Mouse (Mus musculus): ENCODE data around the gene Btn2a2. TPM values are rescaled to one million over a fixed set of nuclear protein-coding genes. Genes with fewer than 3 reads are reported as not detected.

Btn2a2 gene
- polyA plus RNA-seq, 1 experiment, result not detected

GRCm38 (mm10) chr13:23432562-23433201 lies 56.0 kb downstream of the Btn2a2 start:
- H3K27me3 ChIP-seq (replicated peaks), result no peaks in the 10 kb centered on the region
- TF ChIP-seq GATA1 (IDR thresholded peaks at IDR 0.05; ENCODE audit: borderline replicate concordance, low read length) (no peak), FLI1 (IDR thresholded peaks at IDR 0.05; ENCODE audit: low read length) (no peak)
- peaks cover 50% of the 10 kb centered on the region for H3K4me1 ChIP-seq
- no peaks in the 10 kb centered on the region for H3K9me3 ChIP-seq
- no peaks in the 10 kb centered on the region for H3K36me3 ChIP-seq (replicated peaks; ENCODE audit: low read length)
- H3K4me3 ChIP-seq (replicated peaks), result peak overlapping the region; percentile 93

GRCm38 (mm10) chr13:23431351-23431771 lies 57.3 kb downstream of the Btn2a2 start:
- Histone ChIP-seq H3K4me1 (peaks cover 55% of the 10 kb centered on the region), H3K27me3 (replicated peaks) (no peaks in the 10 kb centered on the region), H3K9me3 (no peaks in the 10 kb centered on the region), H3K36me3 (replicated peaks; ENCODE audit: low read length) (no peaks in the 10 kb centered on the region), H3K4me3 (replicated peaks) (peak overlapping the region; percentile 93)
- no peak for TF ChIP-seq FLI1 (IDR thresholded peaks at IDR 0.05; ENCODE audit: low read length)
- no peak for TF ChIP-seq GATA1 (IDR thresholded peaks at IDR 0.05; ENCODE audit: borderline replicate concordance, low read length)

GRCm38 (mm10) chr13:23430734-23431133 lies 57.9 kb downstream of the Btn2a2 start:
- H3K27me3 ChIP-seq (replicated peaks), result no peaks in the 10 kb centered on the region
- H3K4me3 ChIP-seq (replicated peaks), result peak overlapping the region; percentile 93
- no peaks in the 10 kb centered on the region for H3K9me3 ChIP-seq
- H3K4me1 ChIP-seq, result peaks cover 58% of the 10 kb centered on the region
- no peaks in the 10 kb centered on the region for H3K36me3 ChIP-seq (replicated peaks; ENCODE audit: low read length)
- no peak for TF ChIP-seq FLI1 (IDR thresholded peaks at IDR 0.05; ENCODE audit: low read length)
- TF ChIP-seq GATA1 (IDR thresholded peaks at IDR 0.05; ENCODE audit: borderline replicate concordance, low read length), result no peak

- H3K9me3 ChIP-seq, result no peaks in the 10 kb centered on the region
- H3K4me1 ChIP-seq, result peaks cover 58% of the 10 kb centered on the region
- H3K36me3 ChIP-seq (replicated peaks; ENCODE audit: low read length), result no peaks in the 10 kb centered on the region
- H3K27me3 ChIP-seq (replicated peaks), result no peaks in the 10 kb centered on the region
- peak overlapping the region; percentile 93 for H3K4me3 ChIP-seq (replicated peaks)
- TF ChIP-seq GATA1 (IDR thresholded peaks at IDR 0.05; ENCODE audit: borderline replicate concordance, low read length) (no peak), FLI1 (IDR thresholded peaks at IDR 0.05; ENCODE audit: low read length) (no peak)
Measured at GRCm38 (mm10) chr13:23429771-23430380, 58.8 kb downstream of the Btn2a2 start.

GRCm38 (mm10) chr13:23428166-23428993 lies 60.3 kb downstream of the Btn2a2 start:
- Histone ChIP-seq H3K36me3 (replicated peaks; ENCODE audit: low read length) (no peaks in the 10 kb centered on the region), H3K4me3 (replicated peaks) (no peak overlapping the region), H3K9me3 (no peaks in the 10 kb centered on the region), H3K4me1 (peaks cover 50% of the 10 kb centered on the region), H3K27me3 (replicated peaks) (no peaks in the 10 kb centered on the region)
- TF ChIP-seq GATA1 (IDR thresholded peaks at IDR 0.05; ENCODE audit: borderline replicate concordance, low read length) (no peak), FLI1 (IDR thresholded peaks at IDR 0.05; ENCODE audit: low read length) (no peak)

Other genes with a start within 250 kb of the Btn2a2 start
- gene Vmn1r223, start 241.7 kb downstream of the Btn2a2 start, polyA plus RNA-seq (2012; ENCODE audit: insufficient read depth, low replicate concordance), result not detected in 2 replicates
- 0.07 TPM in 1 of 2 replicates, not detected in the other for gene Zfp322a, start 119.6 kb downstream of the Btn2a2 start, polyA plus RNA-seq (2012; ENCODE audit: insufficient read depth, low replicate concordance)
- 1.6 and 7.8 TPM in 2 replicates for gene Abt1, start 65.0 kb downstream of the Btn2a2 start, polyA plus RNA-seq (2012; ENCODE audit: insufficient read depth, low replicate concordance)
- not detected in 2 replicates for gene Btn1a1, start 23.0 kb downstream of the Btn2a2 start, polyA plus RNA-seq (2012; ENCODE audit: insufficient read depth, low replicate concordance)
- 443 and 574 TPM in 2 replicates for gene Hist1h4h, start 42.2 kb upstream of the Btn2a2 start, polyA plus RNA-seq (2012; ENCODE audit: insufficient read depth, low replicate concordance)
- gene Hist1h2af, start 45.0 kb upstream of the Btn2a2 start, polyA plus RNA-seq (2012; ENCODE audit: insufficient read depth, low replicate concordance), result 37.2 and 163 TPM in 2 replicates
- 5.7 and 16.4 TPM in 2 replicates for gene Hist1h3g, start 46.6 kb upstream of the Btn2a2 start, polyA plus RNA-seq (2012; ENCODE audit: insufficient read depth, low replicate concordance)
- 1.4 and 2.0 TPM in 2 replicates for gene Hist1h2bh, start 54.5 kb upstream of the Btn2a2 start, polyA plus RNA-seq (2012; ENCODE audit: insufficient read depth, low replicate concordance)
- gene Hist1h3f, start 55.2 kb upstream of the Btn2a2 start, polyA plus RNA-seq (2012; ENCODE audit: insufficient read depth, low replicate concordance), result 7.0 TPM in 1 of 2 replicates, not detected in the other
- gene Hist1h4f, start 62.8 kb upstream of the Btn2a2 start, polyA plus RNA-seq (2012; ENCODE audit: insufficient read depth, low replicate concordance), result 8.9 and 30.2 TPM in 2 replicates
- 0.36 and 2.1 TPM in 2 replicates for gene Hist1h1d, start 64.4 kb upstream of the Btn2a2 start, polyA plus RNA-seq (2012; ENCODE audit: insufficient read depth, low replicate concordance)
- 17.9 and 26.5 TPM in 2 replicates for gene Hist1h3e, start 73.5 kb upstream of the Btn2a2 start, polyA plus RNA-seq (2012; ENCODE audit: insufficient read depth, low replicate concordance)
- gene Hist1h2ae, start 82.4 kb upstream of the Btn2a2 start, polyA plus RNA-seq (2012; ENCODE audit: insufficient read depth, low replicate concordance), result 13.6 and 16.0 TPM in 2 replicates
- 16.8 and 28.8 TPM in 2 replicates for gene Hist1h2bg, start 82.5 kb upstream of the Btn2a2 start, polyA plus RNA-seq (2012; ENCODE audit: insufficient read depth, low replicate concordance)
- 7.6 and 73.0 TPM in 2 replicates for gene Hist1h2bf, start 85.3 kb upstream of the Btn2a2 start, polyA plus RNA-seq (2012; ENCODE audit: insufficient read depth, low replicate concordance)
- gene Hist1h2ad, start 85.5 kb upstream of the Btn2a2 start, polyA plus RNA-seq (2012; ENCODE audit: insufficient read depth, low replicate concordance), result 9.6 TPM in 1 of 2 replicates, not detected in the other
- gene Hist1h3d, start 86.9 kb upstream of the Btn2a2 start, polyA plus RNA-seq (2012; ENCODE audit: insufficient read depth, low replicate concordance), result 4.6 and 5.9 TPM in 2 replicates
- gene Hist1h4d, start 92.7 kb upstream of the Btn2a2 start, polyA plus RNA-seq (2012; ENCODE audit: insufficient read depth, low replicate concordance), result 16.4 and 20.4 TPM in 2 replicates
- gene Hist1h2be, start 132.3 kb upstream of the Btn2a2 start, polyA plus RNA-seq (2012; ENCODE audit: insufficient read depth, low replicate concordance), result 1.1 and 1.9 TPM in 2 replicates
- gene Hist1h1e, start 133.7 kb upstream of the Btn2a2 start, polyA plus RNA-seq (2012; ENCODE audit: insufficient read depth, low replicate concordance), result 4.7 and 22.2 TPM in 2 replicates
- 3.6 and 4.7 TPM in 2 replicates for gene Hist1h2ac, start 195.1 kb upstream of the Btn2a2 start, polyA plus RNA-seq (2012; ENCODE audit: insufficient read depth, low replicate concordance)
- gene Hist1h2bc, start 195.3 kb upstream of the Btn2a2 start, polyA plus RNA-seq (2012; ENCODE audit: insufficient read depth, low replicate concordance), result 148 and 151 TPM in 2 replicates
- gene Hist1h1t, start 207.0 kb upstream of the Btn2a2 start, polyA plus RNA-seq (2012; ENCODE audit: insufficient read depth, low replicate concordance), result not detected in 2 replicates
- gene Hist1h4c, start 209.6 kb upstream of the Btn2a2 start, polyA plus RNA-seq (2012; ENCODE audit: insufficient read depth, low replicate concordance), result 4.0 and 19.8 TPM in 2 replicates
- gene Hfe, start 222.0 kb upstream of the Btn2a2 start, polyA plus RNA-seq (2012; ENCODE audit: insufficient read depth, low replicate concordance), result 10.7 TPM in 1 of 2 replicates, not detected in the other
- gene Hist1h1c, start 250.0 kb upstream of the Btn2a2 start, polyA plus RNA-seq (2012; ENCODE audit: insufficient read depth, low replicate concordance), result 353 and 402 TPM in 2 replicates

Measured in megakaryocyte, embryonic 14.5 days (primary cell).